Mouse (Mus musculus): ENCODE data around the gene Fam227a. TPM values are rescaled to one million over a fixed set of nuclear protein-coding genes. Genes with fewer than 3 reads are reported as not detected.
A peak's percentile ranks its signal among the peaks of the same experiment; 100 is the strongest.

Fam227a gene
- polyA plus RNA-seq, 1 experiment from 2014 or later, result 5.6 TPM

DNA sequence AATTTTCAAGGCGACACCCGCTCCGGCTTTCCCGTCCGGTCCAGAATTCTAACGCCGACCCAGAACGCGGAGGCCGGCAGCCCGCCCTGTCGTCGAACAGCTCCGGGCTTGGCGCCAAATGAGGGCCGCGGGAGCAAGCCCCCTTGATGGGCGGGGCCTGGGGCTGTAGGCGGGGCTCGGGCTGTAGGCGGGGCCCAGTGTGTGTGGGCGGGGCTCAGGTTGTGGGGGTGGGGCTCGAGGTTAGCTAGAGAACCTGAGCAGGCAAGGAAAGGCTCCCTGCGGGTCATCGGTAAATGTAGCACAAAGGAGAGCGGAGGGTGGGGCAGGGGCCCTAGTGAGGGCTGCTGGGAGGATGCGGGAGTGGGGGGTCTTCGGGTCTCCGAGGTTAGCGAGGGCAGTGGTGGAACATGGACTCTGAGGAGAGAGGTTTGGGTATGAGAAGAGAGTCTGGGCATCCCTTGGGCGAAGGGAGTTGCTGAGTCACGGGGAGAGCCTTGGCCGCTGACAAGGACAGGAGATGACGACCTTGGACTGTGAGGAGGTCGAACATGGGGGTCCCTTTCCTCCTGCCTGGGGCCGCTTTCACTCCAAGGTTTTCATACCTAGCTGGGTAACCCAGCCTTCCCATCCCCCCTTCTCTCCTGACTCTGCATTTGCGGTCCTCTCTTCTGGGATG lies 53.6 kb downstream of the Fam227a start, which contains the start of gene Dmc1:
TSS of gene Dmc1 (minus strand) at position 120 of the 676 bp plus-strand sequence.
- no peak within 1 kb of the TSS for H3K27ac ChIP-seq
- peaks cover 12% of the 10 kb centered on the region for H3K4me1 ChIP-seq (replicated peaks)
- peak within 1 kb of the TSS; percentile 28 for H3K4me3 ChIP-seq
- no peak for ATAC-seq (ENCODE audit: low FRiP score)
- peaks cover 17% of the 10 kb centered on the region for H3K27me3 ChIP-seq
- WGBS, result 12% methylated on average over 37 of the region's 37 CpGs
- peak within 1 kb of the TSS; percentile 41 for H3K4me2 ChIP-seq
- 0 out of 2 replicates have a peak, but pooled peaks cover 10% of the 10 kb centered on the region for H3K36me3 ChIP-seq
- H3K9me3 ChIP-seq, result no peaks in the 10 kb centered on the region
- peak within 1 kb of the TSS; percentile 35; the same call in 1 of the 2 replicates for H3K9ac ChIP-seq

DNA sequence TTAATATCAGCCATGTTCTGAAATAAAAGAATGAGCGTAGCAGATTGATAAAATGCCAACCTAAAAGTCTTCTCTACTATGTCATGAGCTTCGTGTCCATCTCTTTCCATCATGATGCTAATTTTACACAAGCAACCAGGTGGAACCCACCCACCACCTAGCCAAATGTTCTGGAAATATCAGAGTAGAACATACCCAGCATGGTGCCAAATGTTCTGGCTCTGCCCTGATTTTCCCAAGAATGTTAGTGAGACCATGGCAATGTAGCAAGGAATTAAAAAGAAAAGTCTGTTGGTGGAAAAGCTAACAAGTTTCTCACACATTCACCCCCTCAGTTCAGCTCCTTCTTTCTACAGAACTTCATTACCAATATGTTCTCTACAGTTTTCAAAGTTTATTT lies 58.6 kb downstream of the Fam227a start:
- Histone ChIP-seq H3K36me3 (no peaks in the 10 kb centered on the region), H3K4me1 (replicated peaks) (peaks cover 10% of the 10 kb centered on the region), H3K27ac (no peak overlapping the region), H3K9ac (no peak overlapping the region), H3K4me2 (no peak overlapping the region), H3K27me3 (peaks cover 14% of the 10 kb centered on the region), H3K4me3 (no peak overlapping the region), H3K9me3 (no peaks in the 10 kb centered on the region)
- WGBS, result 88% methylated on average over 2 of the region's 2 CpGs
- ATAC-seq (ENCODE audit: low FRiP score), result no peak

DNA sequence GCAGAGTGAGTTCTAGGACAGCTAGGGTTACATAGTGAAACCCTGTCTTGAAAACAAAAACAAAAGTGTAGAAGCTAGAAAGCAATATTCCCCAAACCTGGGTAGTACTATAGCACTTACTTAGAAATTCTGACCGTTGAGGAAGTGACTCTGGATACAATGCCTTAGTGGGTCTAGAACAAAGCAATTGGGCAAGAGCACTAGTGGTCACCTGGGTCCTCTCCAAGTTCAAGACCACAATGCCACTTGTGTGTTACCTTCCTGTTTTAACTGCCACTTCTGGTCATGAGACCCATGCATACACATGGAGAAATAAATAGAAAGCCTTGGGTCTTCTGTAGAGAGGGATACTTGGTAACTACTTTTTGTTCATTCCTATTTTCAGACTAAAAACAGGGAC lies 60.0 kb downstream of the Fam227a start:
- Histone ChIP-seq H3K9me3 (no peaks in the 10 kb centered on the region), H3K4me3 (no peak overlapping the region), H3K36me3 (no peaks in the 10 kb centered on the region), H3K27me3 (no peaks in the 10 kb centered on the region), H3K4me2 (no peak overlapping the region), H3K9ac (no peak overlapping the region), H3K27ac (no peak overlapping the region), H3K4me1 (replicated peaks) (no peaks in the 10 kb centered on the region)
- no peak for ATAC-seq (ENCODE audit: low FRiP score)
- 88% methylated on average over 1 of the region's 1 CpGs for WGBS

DNA sequence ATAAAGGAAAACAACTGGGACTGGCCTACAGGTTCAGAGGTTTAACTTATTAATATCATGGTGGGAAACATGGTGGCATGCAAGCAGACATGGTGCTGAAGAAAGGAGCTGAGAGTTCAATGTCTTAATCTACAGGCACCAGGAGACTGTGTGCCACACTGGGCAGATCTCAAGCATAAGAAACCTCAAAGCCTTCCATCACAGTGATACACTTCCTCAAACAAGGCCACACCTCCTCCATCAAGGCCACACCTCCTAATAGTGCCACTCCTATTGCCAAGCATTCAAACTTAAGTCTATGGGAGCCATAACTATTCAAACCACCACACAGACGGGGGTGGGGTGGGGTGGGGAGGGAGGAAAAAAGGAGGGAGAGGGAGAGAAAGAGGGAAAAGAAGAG lies 77.2 kb downstream of the Fam227a start:
- no peak overlapping the region for H3K4me3 ChIP-seq
- no peak for ATAC-seq (ENCODE audit: low FRiP score)
- no peak overlapping the region for H3K9ac ChIP-seq
- no peak overlapping the region for H3K4me2 ChIP-seq
- H3K4me1 ChIP-seq (replicated peaks), result no peaks in the 10 kb centered on the region
- no peaks in the 10 kb centered on the region for H3K27me3 ChIP-seq
- no peak overlapping the region for H3K27ac ChIP-seq
- H3K36me3 ChIP-seq, result no peaks in the 10 kb centered on the region
- 67% methylated on average over 1 of the region's 1 CpGs for WGBS
- no peaks in the 10 kb centered on the region for H3K9me3 ChIP-seq

DNA sequence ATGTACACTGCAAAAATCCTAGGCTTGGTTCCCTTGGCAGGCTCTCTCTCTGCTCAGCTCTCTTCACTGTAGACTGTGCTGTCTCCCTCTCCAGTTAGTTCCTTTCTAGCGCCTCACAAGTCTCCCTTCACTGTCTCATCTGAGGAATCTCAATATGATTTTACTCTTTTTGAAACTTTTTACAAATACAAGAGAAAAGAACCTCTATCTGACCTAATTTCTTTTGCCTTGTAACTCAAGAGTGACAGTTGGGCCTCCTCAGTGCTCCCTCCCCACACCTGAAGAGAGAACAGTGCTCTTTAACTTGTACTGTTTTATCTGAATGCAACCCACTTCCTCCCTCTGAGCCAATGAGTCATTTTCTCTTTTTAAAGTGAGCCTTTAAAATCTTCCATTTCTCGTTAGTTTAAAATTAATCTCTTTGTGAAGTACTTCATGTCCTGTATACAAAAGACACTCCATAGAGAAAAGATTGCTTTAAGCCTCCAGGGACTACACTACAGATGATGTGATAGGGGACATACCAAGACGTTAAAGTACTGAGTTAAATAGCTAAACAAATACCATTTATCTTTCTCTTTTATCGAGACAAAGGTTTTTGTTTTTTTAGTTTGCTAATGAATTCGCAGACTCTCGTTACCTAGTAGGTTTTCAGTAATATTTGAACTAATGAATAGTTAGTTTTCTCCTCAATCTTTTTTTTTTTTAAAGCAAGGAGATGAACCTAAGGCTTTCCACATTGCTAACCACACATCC lies 80.9 kb downstream of the Fam227a start:
- H3K4me1 ChIP-seq (replicated peaks), result no peaks in the 10 kb centered on the region
- no peak for ATAC-seq (ENCODE audit: low FRiP score)
- H3K36me3 ChIP-seq, result no peaks in the 10 kb centered on the region
- H3K4me2 ChIP-seq, result no peak overlapping the region
- H3K27me3 ChIP-seq, result no peaks in the 10 kb centered on the region
- no peak overlapping the region for H3K27ac ChIP-seq
- H3K9me3 ChIP-seq, result no peaks in the 10 kb centered on the region
- no peak overlapping the region for H3K9ac ChIP-seq
- WGBS, result 70% methylated on average over 6 of the region's 6 CpGs
- no peak overlapping the region for H3K4me3 ChIP-seq

DNA sequence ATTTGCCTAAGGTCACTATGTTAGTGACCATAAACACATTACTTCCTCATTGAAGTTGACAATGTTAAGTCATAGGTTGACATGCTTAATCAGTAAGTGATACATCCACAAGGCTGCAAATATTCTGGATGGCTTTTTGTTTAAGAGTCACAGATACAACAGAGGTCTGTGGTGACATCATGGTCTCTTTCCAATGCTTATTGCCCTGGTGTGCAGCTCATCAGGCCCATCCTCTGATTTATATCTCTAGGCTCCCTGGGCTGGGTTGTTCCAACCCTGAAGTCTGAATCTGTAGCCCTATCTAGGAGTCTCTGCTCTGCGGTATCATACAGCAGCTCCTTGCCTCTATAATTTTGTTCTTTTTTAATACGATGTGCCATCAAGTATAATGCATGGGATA lies 81.8 kb downstream of the Fam227a start:
- no peaks in the 10 kb centered on the region for H3K27me3 ChIP-seq
- no peak overlapping the region for H3K27ac ChIP-seq
- H3K4me3 ChIP-seq, result no peak overlapping the region
- H3K9ac ChIP-seq, result no peak overlapping the region
- ATAC-seq (ENCODE audit: low FRiP score), result no peak
- no peaks in the 10 kb centered on the region for H3K4me1 ChIP-seq (replicated peaks)
- 95% methylated on average over 2 of the region's 2 CpGs for WGBS
- no peak overlapping the region for H3K4me2 ChIP-seq
- no peaks in the 10 kb centered on the region for H3K36me3 ChIP-seq
- H3K9me3 ChIP-seq, result no peaks in the 10 kb centered on the region

DNA sequence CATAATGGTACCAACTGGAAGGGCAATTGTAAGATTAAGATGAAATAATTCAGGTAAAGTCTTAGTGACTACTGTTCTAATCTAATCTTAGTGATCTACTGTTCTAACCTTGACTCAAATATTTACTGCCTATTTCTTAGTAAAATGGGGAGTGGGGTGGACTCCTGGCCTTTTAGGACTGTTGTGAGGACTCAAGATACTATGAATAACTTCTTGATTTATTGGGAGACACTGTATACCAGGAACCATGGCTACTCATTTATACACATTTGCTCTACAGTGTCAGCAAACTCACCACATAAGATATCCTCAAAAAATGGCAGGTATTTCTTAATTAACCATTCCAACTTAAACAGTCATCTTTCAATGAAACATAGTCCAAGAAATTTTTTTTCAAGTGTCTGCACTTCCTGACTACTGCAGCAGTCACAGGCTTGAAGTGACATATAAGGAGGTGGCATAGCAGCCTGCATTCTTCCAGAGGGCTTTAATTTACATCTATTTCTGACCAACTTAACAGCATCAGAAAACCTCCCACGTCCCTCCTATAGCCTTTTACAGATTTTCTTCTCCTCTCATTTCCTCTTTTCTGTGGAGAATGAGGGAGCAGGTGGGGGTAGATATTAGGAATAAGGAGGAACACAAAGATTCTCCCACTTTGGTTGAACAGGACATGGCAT lies 83.1 kb downstream of the Fam227a start:
- no peak overlapping the region for H3K27ac ChIP-seq
- no peak for ATAC-seq (ENCODE audit: low FRiP score)
- no peaks in the 10 kb centered on the region for H3K27me3 ChIP-seq
- H3K36me3 ChIP-seq, result no peaks in the 10 kb centered on the region
- no peaks in the 10 kb centered on the region for H3K4me1 ChIP-seq (replicated peaks)
- no peak overlapping the region for H3K9ac ChIP-seq
- H3K4me3 ChIP-seq, result no peak overlapping the region
- H3K9me3 ChIP-seq, result no peaks in the 10 kb centered on the region
- H3K4me2 ChIP-seq, result no peak overlapping the region
- 70% methylated on average over 1 of the region's 1 CpGs for WGBS

DNA sequence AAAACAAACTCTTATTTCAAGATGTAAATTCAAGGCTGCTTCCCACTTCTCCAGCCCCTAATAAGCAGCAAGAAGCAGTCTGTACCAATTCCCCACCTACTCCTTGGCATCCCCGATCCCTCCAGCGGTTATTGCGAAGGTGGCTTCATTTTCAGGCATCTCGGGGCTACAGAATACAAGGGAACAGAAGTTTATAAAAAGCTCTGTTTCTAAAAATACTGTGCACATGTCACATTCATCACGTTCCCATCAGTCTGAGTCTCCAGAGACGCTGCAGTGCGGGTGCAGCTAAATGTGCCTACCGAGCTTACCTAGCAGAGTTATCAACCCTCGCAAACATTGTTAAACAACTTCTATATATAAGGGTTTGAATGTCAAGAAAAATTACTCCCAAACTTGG lies 96.3 kb downstream of the Fam227a start:
- WGBS, result 88% methylated on average over 9 of the region's 9 CpGs
- Histone ChIP-seq H3K4me3 (no peak overlapping the region), H3K9ac (no peak overlapping the region), H3K27ac (no peak overlapping the region), H3K27me3 (no peaks in the 10 kb centered on the region), H3K36me3 (no peaks in the 10 kb centered on the region), H3K4me1 (replicated peaks) (no peaks in the 10 kb centered on the region), H3K9me3 (no peaks in the 10 kb centered on the region), H3K4me2 (no peak overlapping the region)
- no peak for ATAC-seq (ENCODE audit: low FRiP score)

DNA sequence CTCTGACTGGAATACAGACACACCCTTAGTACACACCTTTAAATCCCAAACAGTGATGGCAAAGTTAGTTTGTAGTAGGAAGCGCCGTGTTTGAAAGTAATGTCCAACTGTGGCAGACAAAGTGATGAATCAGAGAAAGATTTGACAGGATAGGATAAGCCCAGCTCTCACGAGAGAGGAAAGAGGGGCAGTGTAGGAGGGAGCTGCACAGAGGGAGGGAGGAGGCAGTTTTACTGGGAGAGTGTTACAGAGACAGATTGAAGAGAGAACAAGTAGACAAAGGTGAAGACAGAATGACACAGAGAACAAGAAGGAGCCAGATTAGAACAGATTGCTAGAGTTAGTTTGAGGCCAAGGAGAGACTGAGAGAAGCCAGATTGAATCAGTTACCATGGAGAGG lies 99.1 kb downstream of the Fam227a start:
- no peak for ATAC-seq (ENCODE audit: low FRiP score)
- H3K4me1 ChIP-seq (replicated peaks), result no peaks in the 10 kb centered on the region
- no peaks in the 10 kb centered on the region for H3K27me3 ChIP-seq
- 79% methylated on average over 3 of the region's 3 CpGs for WGBS
- no peaks in the 10 kb centered on the region for H3K9me3 ChIP-seq
- H3K4me3 ChIP-seq, result no peak overlapping the region
- H3K9ac ChIP-seq, result no peak overlapping the region
- no peaks in the 10 kb centered on the region for H3K36me3 ChIP-seq
- no peak overlapping the region for H3K4me2 ChIP-seq
- H3K27ac ChIP-seq, result no peak overlapping the region

Small RNA genes lying within 50 kb of the gene (microRNA-seq; reads per million reads assigned to microRNA genes)
- gene Gm27903, result not detected

Other genes starting within 250 kb of the Fam227a start
- gene Csnk1e, start 203.4 kb downstream of the Fam227a start, polyA plus RNA-seq (2015; fragmentation: Nextera tagmentation; extraction: Ambion mirVana), result 231 and 245 TPM in 2 replicates
- not detected in 2 replicates for gene Kcnj4, start 153.7 kb downstream of the Fam227a start, polyA plus RNA-seq (2015; fragmentation: Nextera tagmentation; extraction: Ambion mirVana)
- 12.5 TPM in 2 replicates for gene Kdelr3, start 142.5 kb downstream of the Fam227a start, polyA plus RNA-seq (2015; fragmentation: Nextera tagmentation; extraction: Ambion mirVana)
- gene Ddx17, start 112.2 kb downstream of the Fam227a start, polyA plus RNA-seq (2015; fragmentation: Nextera tagmentation; extraction: Ambion mirVana), result 59.2 and 61.0 TPM in 2 replicates
- gene Dmc1, start 53.8 kb downstream of the Fam227a start, polyA plus RNA-seq (2015; fragmentation: Nextera tagmentation; extraction: Ambion mirVana), result 0.82 and 1.00 TPM in 2 replicates
- 84.2 and 85.8 TPM in 2 replicates for gene Cby1, start 243 bp upstream of the Fam227a start, polyA plus RNA-seq (2015; fragmentation: Nextera tagmentation; extraction: Ambion mirVana)
- 246 and 253 TPM in 2 replicates for gene Tomm22, start 11.9 kb upstream of the Fam227a start, polyA plus RNA-seq (2015; fragmentation: Nextera tagmentation; extraction: Ambion mirVana)
- 19.1 and 20.2 TPM in 2 replicates for gene Josd1, start 29.0 kb upstream of the Fam227a start, polyA plus RNA-seq (2015; fragmentation: Nextera tagmentation; extraction: Ambion mirVana)
- 44.8 and 45.2 TPM in 2 replicates for gene Gtpbp1, start 31.9 kb upstream of the Fam227a start, polyA plus RNA-seq (2015; fragmentation: Nextera tagmentation; extraction: Ambion mirVana)
- 9.8 and 10.2 TPM in 2 replicates for gene Sun2, start 83.6 kb upstream of the Fam227a start, polyA plus RNA-seq (2015; fragmentation: Nextera tagmentation; extraction: Ambion mirVana)
- gene Dnal4, start 118.9 kb upstream of the Fam227a start, polyA plus RNA-seq (2015; fragmentation: Nextera tagmentation; extraction: Ambion mirVana), result 83.5 and 84.9 TPM in 2 replicates
- 21.0 and 21.4 TPM in 2 replicates for gene Nptxr, start 145.8 kb upstream of the Fam227a start, polyA plus RNA-seq (2015; fragmentation: Nextera tagmentation; extraction: Ambion mirVana)
- gene Npcd, start 175.3 kb upstream of the Fam227a start, polyA plus RNA-seq (2015; fragmentation: Nextera tagmentation; extraction: Ambion mirVana), result 0.34 and 0.51 TPM in 2 replicates
- 50.2 and 52.6 TPM in 2 replicates for gene Cbx6, start 175.7 kb upstream of the Fam227a start, polyA plus RNA-seq (2015; fragmentation: Nextera tagmentation; extraction: Ambion mirVana)
- 4.5 and 4.7 TPM in 2 replicates for gene Apobec3, start 232.7 kb upstream of the Fam227a start, polyA plus RNA-seq (2015; fragmentation: Nextera tagmentation; extraction: Ambion mirVana)